Mouse (Mus musculus) MEL (cell line): Measurements from ENCODE around the gene Gpatch1. TPM values are rescaled to one million over a fixed set of nuclear protein-coding genes. Genes with fewer than 3 reads are reported as not detected.

Experiments
- DNase-seq: peaks from one replicate; pipeline ENCODE4 v3.0.0; 2011; ENCODE audit warnings: low read depth, low spot score
- H3K27ac ChIP-seq: 2 replicates; pipeline ENCODE4 v1.5.1; 2012; ENCODE audit warnings: low read depth, mild to moderate bottlenecking, control low read depth, low read length, moderate library complexity; ENCODE audit not compliant: control insufficient read depth
- H3K27me3 ChIP-seq, 2 experiments: fragments of 150-350 bp in 1 of 2; sonication (generic) in 1 of 2; 2 replicates each; pipeline ENCODE4 v1.6.1; 2012; ENCODE audit warnings: low read length in 2 of 2, mild to moderate bottlenecking in 2 of 2, improper control_type of control experiment in 1 of 2, moderate library complexity in 1 of 2; ENCODE audit not compliant: insufficient read depth in 2 of 2, control insufficient read depth in 1 of 2
- H3K36me3 ChIP-seq, 2 experiments: 2 replicates each; pipeline ENCODE4 v1.6.1; 2012 to 2014; ENCODE audit warnings: low read length in 2 of 2, improper control_type of control experiment in 1 of 2, inconsistent platforms in 1 of 2, mild to moderate bottlenecking in 1 of 2; ENCODE audit not compliant: insufficient read depth in 2 of 2, control insufficient read depth in 1 of 2
- H3K4me1 ChIP-seq, 2 experiments: fragments of 150-350 bp in 1 of 2; sonication (generic) in 1 of 2; 2 replicates each; pipeline ENCODE4 v1.6.1; 2012; ENCODE audit warnings: low read length in 2 of 2, improper control_type of control experiment in 1 of 2, mild to moderate bottlenecking in 1 of 2; ENCODE audit not compliant: insufficient read depth in 2 of 2, control insufficient read depth in 1 of 2
- H3K4me3 ChIP-seq, 2 experiments: fragments of 150-350 bp in 1 of 2; sonication (generic) in 1 of 2; 2 replicates each; pipeline ENCODE4 v1.5.1; 2012; ENCODE audit warnings: low read depth in 2 of 2, low read length in 2 of 2, mild to moderate bottlenecking in 2 of 2, moderate library complexity in 2 of 2, control low read depth in 1 of 2, improper control_type of control experiment in 1 of 2; ENCODE audit not compliant: control insufficient read depth in 1 of 2, insufficient read depth in 1 of 2
- H3K79me2 ChIP-seq: 2 replicates; pipeline ENCODE4 v1.6.1; 2012; ENCODE audit warnings: mild to moderate bottlenecking, low read length, moderate library complexity; ENCODE audit not compliant: control insufficient read depth, poor library complexity, insufficient read depth
- H3K9ac ChIP-seq: 2 replicates; pipeline ENCODE4 v1.6.1; 2012; ENCODE audit warnings: low read depth, mild to moderate bottlenecking, control low read depth, low read length, moderate library complexity; ENCODE audit not compliant: control insufficient read depth, poor library complexity, severe bottlenecking
- H3K9me3 ChIP-seq: fragments of 150-350 bp; sonication (generic); replicated peaks from 2 replicates; pipeline ENCODE4 v1.6.1; 2012; ENCODE audit warnings: mild to moderate bottlenecking, low read length, improper control_type of control experiment, moderate library complexity; ENCODE audit not compliant: insufficient read depth
- CHD2 ChIP-seq: IDR thresholded peaks from 2 replicates; pipeline ENCODE4 v1.6.1; 2011; ENCODE audit warnings: low read length, improper control_type of control experiment
- CTCF ChIP-seq, 3 experiments: IDR thresholded peaks in 2 of 3; conservative IDR thresholded peaks in 1 of 3; 2 replicates each; pipeline ENCODE4 v1.5.1; 2011 to 2012; ENCODE audit warnings: low read length in 3 of 3, low read depth in 2 of 3, mild to moderate bottlenecking in 2 of 3, improper control_type of control experiment in 1 of 3, inconsistent platforms in 1 of 3, mixed read lengths in 1 of 3, moderate library complexity in 1 of 3; ENCODE audit not compliant: control insufficient read depth in 1 of 3, insufficient read depth in 1 of 3, poor library complexity in 1 of 3, severe bottlenecking in 1 of 3
- EP300 ChIP-seq, 2 experiments: IDR thresholded peaks; 2 replicates each; pipeline ENCODE4 v1.6.1; 2011; ENCODE audit warnings: improper control_type of control experiment in 2 of 2, low read length in 2 of 2, low read depth in 1 of 2, mild to moderate bottlenecking in 1 of 2
- GABPA ChIP-seq: IDR thresholded peaks from 2 replicates; pipeline ENCODE4 v1.6.1; 2012; ENCODE audit warnings: low read depth, mild to moderate bottlenecking, inconsistent platforms, low read length, improper control_type of control experiment, moderate library complexity
- HCFC1 ChIP-seq: IDR thresholded peaks from 2 replicates; pipeline ENCODE4 v1.6.1; 2012; ENCODE audit warnings: low read depth, mild to moderate bottlenecking, inconsistent platforms, low read length, improper control_type of control experiment, moderate library complexity
- KAT2A ChIP-seq: conservative IDR thresholded peaks from 2 replicates; pipeline ENCODE4 v1.6.1; 2012; ENCODE audit warnings: low read depth, low read length, improper control_type of control experiment, inconsistent platforms
- MAFK ChIP-seq: IDR thresholded peaks from 2 replicates; pipeline ENCODE4 v1.6.1; 2011; ENCODE audit warnings: low read depth, mild to moderate bottlenecking, low read length, improper control_type of control experiment, borderline replicate concordance
- MAX ChIP-seq: IDR thresholded peaks from 2 replicates; pipeline ENCODE4 v1.6.1; 2011; ENCODE audit warnings: low read length, improper control_type of control experiment
- NELFE ChIP-seq: IDR thresholded peaks from 2 replicates; pipeline ENCODE4 v1.6.1; 2011; ENCODE audit warnings: low read depth, low read length, improper control_type of control experiment
- NRF1 ChIP-seq: IDR thresholded peaks from 2 replicates; pipeline ENCODE4 v1.6.1; 2014; ENCODE audit warnings: low read depth, mild to moderate bottlenecking, inconsistent platforms, low read length, improper control_type of control experiment, moderate library complexity; ENCODE audit not compliant: poor library complexity, insufficient read depth, severe bottlenecking
- RAD21 ChIP-seq: IDR thresholded peaks from 2 replicates; pipeline ENCODE4 v1.6.1; 2011; ENCODE audit warnings: mild to moderate bottlenecking, low read depth, low read length, improper control_type of control experiment
- SMC3 ChIP-seq: IDR thresholded peaks from 2 replicates; pipeline ENCODE4 v1.6.1; 2011; ENCODE audit warnings: low read depth, low read length, improper control_type of control experiment
- TAL1 ChIP-seq: IDR thresholded peaks from 2 replicates; pipeline ENCODE4 v1.6.1; 2012; ENCODE audit warnings: mild to moderate bottlenecking, inconsistent platforms, low read length, moderate library complexity, mixed read lengths
- TBP ChIP-seq: IDR thresholded peaks from 2 replicates; pipeline ENCODE4 v1.8.0; 2011; ENCODE audit warnings: low read depth, low read length, improper control_type of control experiment
- UBTF ChIP-seq: IDR thresholded peaks from 2 replicates; pipeline ENCODE4 v1.6.1; 2012; ENCODE audit warnings: low read depth, mild to moderate bottlenecking, inconsistent platforms, low read length, improper control_type of control experiment, moderate library complexity, borderline replicate concordance; ENCODE audit not compliant: insufficient read depth
- USF1 ChIP-seq: IDR thresholded peaks from 2 replicates; pipeline ENCODE4 v1.6.1; 2014; ENCODE audit warnings: low read depth, mild to moderate bottlenecking, inconsistent platforms, low read length, improper control_type of control experiment, moderate library complexity
- ZMIZ1 ChIP-seq: IDR thresholded peaks from 2 replicates; pipeline ENCODE4 v1.6.1; 2012; ENCODE audit warnings: low read depth, mild to moderate bottlenecking, inconsistent platforms, low read length, improper control_type of control experiment, moderate library complexity
- ZNF384 ChIP-seq: IDR thresholded peaks from 2 replicates; pipeline ENCODE4 v1.6.1; 2012; ENCODE audit warnings: low read depth, mild to moderate bottlenecking, inconsistent platforms, low read length, improper control_type of control experiment
- polyA plus RNA-seq, 2 experiments: library from polyadenylated mRNA; stranded (reverse) in 1 of 2; unstranded in 1 of 2; fragments of >175 nt in 1 of 2; fragments of >200 nt in 1 of 2; gene quantifications; 2 replicates each; pipeline versions ENCODE4 v1.2.1 to v1.2.4; 2012; ENCODE audit warnings: low replicate concordance in 2 of 2, low read depth in 1 of 2; ENCODE audit not compliant: insufficient read length in 2 of 2, insufficient read depth in 1 of 2, missing spikeins in 1 of 2
- total RNA-seq: library from RNA; depleted of rRNA; stranded (reverse); fragments of 300-350 nt; gene quantifications from 2 replicates; pipeline ENCODE4 v1.2.3, GENCODE M21; 2012

Gene Gpatch1
- total and polyA plus RNA-seq, 3 experiments = 8.5 to 13.4 TPM; not detected in 1

- DNase-seq = no peak
- Histone ChIP-seq H3K4me1 (no peaks in the 10 kb centered on the region), H3K27ac (no peak overlapping the region), H3K9me3 (no peaks in the 10 kb centered on the region), H3K79me2 (no peaks in the 10 kb centered on the region), H3K36me3 (no peaks in the 10 kb centered on the region), H3K4me3 (no peak overlapping the region), H3K9ac (no peak overlapping the region), H3K27me3 (no peaks in the 10 kb centered on the region)
- TF ChIP-seq EP300 (IDR thresholded peaks at IDR 0.05; ENCODE audit: low read depth in 1 of 2, low read length in 2 of 2) (no peak), MAX (no peak), SMC3 (no peak), NELFE (no peak), TAL1 (no peak), RAD21 (no peak), GABPA (no peak)
These were observed 32.9 kb upstream of the Gpatch1 start for GRCm38 (mm10) chr7:35351155-35351554.

- H3K27ac ChIP-seq = no peak overlapping the region
These were observed 31.8 kb upstream of the Gpatch1 start for GRCm38 (mm10) chr7:35349886-35350684.

GRCm38 (mm10) chr7:35349022-35349421 is 30.8 kb upstream of the Gpatch1 start:
- H3K36me3 ChIP-seq = no peaks in the 10 kb centered on the region
- H3K27ac ChIP-seq = no peak overlapping the region
- H3K79me2 ChIP-seq = no peaks in the 10 kb centered on the region
- no peak for DNase-seq
- TF ChIP-seq ZNF384 = no peak
- no peak for TF ChIP-seq HCFC1
- TF ChIP-seq MAFK = no peak
- no peak for TF ChIP-seq NRF1
- TF ChIP-seq UBTF = no peak
- H3K4me3 ChIP-seq = no peak overlapping the region
- no peaks in the 10 kb centered on the region for H3K4me1 ChIP-seq
- H3K9ac ChIP-seq = no peak overlapping the region
- no peaks in the 10 kb centered on the region for H3K27me3 ChIP-seq
- H3K9me3 ChIP-seq = no peaks in the 10 kb centered on the region

More at GRCm38 (mm10) chr7:35349886-35350684, 31.8 kb upstream of the Gpatch1 start:
- no peaks in the 10 kb centered on the region for H3K36me3 ChIP-seq
- H3K79me2 ChIP-seq = no peaks in the 10 kb centered on the region
- H3K9ac ChIP-seq = no peak overlapping the region
- H3K4me3 ChIP-seq = no peak overlapping the region
- TF ChIP-seq KAT2A = no peak
- TF ChIP-seq MAX = no peak
- TF ChIP-seq USF1 = no peak
- no peak for TF ChIP-seq TBP
- TF ChIP-seq MAFK = no peak
- TF ChIP-seq CHD2 = no peak
- TF ChIP-seq CTCF (IDR thresholded peaks at IDR 0.05 in 2 of 3, conservative IDR thresholded peaks at IDR 0.05 in 1 of 3; ENCODE audit: control insufficient read depth in 1 of 3, insufficient read depth in 1 of 3, low read depth in 2 of 3, low read length in 3 of 3, poor library complexity in 1 of 3, severe bottlenecking in 1 of 3) = no peak
- no peak for TF ChIP-seq ZMIZ1
- H3K9me3 ChIP-seq = no peaks in the 10 kb centered on the region
- no peaks in the 10 kb centered on the region for H3K4me1 ChIP-seq
- no peak for DNase-seq
- no peaks in the 10 kb centered on the region for H3K27me3 ChIP-seq
